Mouse (Mus musculus) kidney, embryonic 15.5 days (tissue): ENCODE data around the gene Col8a2. TPM values are rescaled to one million over a fixed set of nuclear protein-coding genes. Genes with fewer than 3 reads are reported as not detected.

ENCODE experiments used
- ATAC-seq: fragments of 200-750 bp; cut with Nextera tagmentation; replicated peaks from 2 replicates; pipeline ENCODE4 v1.8.0; 2017; ENCODE audit warnings: moderate TSS enrichment; ENCODE audit not compliant: low FRiP score
- H3K27ac ChIP-seq: fragments of 300-500 bp; sonication (generic); 2 replicates; pipeline ENCODE4 v1.5.1; 2015; ENCODE audit warnings: mild to moderate bottlenecking, inconsistent platforms
- H3K27me3 ChIP-seq: fragments of 300-500 bp; sonication (generic); 2 replicates; pipeline ENCODE4 v1.6.1; 2015; ENCODE audit warnings: inconsistent platforms
- H3K36me3 ChIP-seq: fragments of 300-500 bp; sonication (generic); 2 replicates; pipeline ENCODE4 v1.6.1; 2015; ENCODE audit warnings: inconsistent platforms
- H3K4me1 ChIP-seq: fragments of 300-500 bp; sonication (generic); 2 replicates; pipeline ENCODE4 v1.6.1; 2015; ENCODE audit warnings: inconsistent platforms
- H3K4me2 ChIP-seq: fragments of 300-500 bp; sonication (generic); 2 replicates; pipeline ENCODE4 v1.6.1; 2015; ENCODE audit warnings: moderate library complexity, mild to moderate bottlenecking, inconsistent platforms
- H3K4me3 ChIP-seq: fragments of 300-500 bp; sonication (generic); replicated peaks from 2 replicates; pipeline ENCODE4 v1.5.1; 2015; ENCODE audit warnings: mild to moderate bottlenecking, inconsistent platforms
- H3K9ac ChIP-seq: fragments of 300-500 bp; sonication (generic); 2 replicates; pipeline ENCODE4 v1.6.1; 2015; ENCODE audit warnings: mild to moderate bottlenecking, inconsistent platforms
- H3K9me3 ChIP-seq: fragments of 300-500 bp; sonication (generic); replicated peaks from 2 replicates; pipeline ENCODE4 v1.6.1; 2016; ENCODE audit warnings: inconsistent platforms
- WGBS: fragments of 180-500 bp; shearing (Covaris S2); methylation state at CpG from one replicate; pipeline ENCODE4 v1.1.7; 2015; ENCODE audit warnings: mixed read lengths; 5-methylcytosine and 5-hydroxymethylcytosine counted together
- polyA plus RNA-seq: library from polyadenylated mRNA; unstranded; fragments of >200 nt; fragmentation: Nextera tagmentation; extraction: Ambion mirVana; gene quantifications from 2 replicates; pipeline ENCODE4 v1.2.1, GENCODE M21; 2015

Col8a2 gene
- polyA plus RNA-seq, 1 experiment from 2014 or later, result 15.2 TPM

GRCm38 (mm10) chr4:126261675-126262074, 24.9 kb upstream of the Col8a2 start:
- Histone ChIP-seq H3K4me3 (peak overlapping the region; percentile 72; the same call in 1 of the 2 replicates), H3K9ac (no peak overlapping the region), H3K27me3 (no peaks in the 10 kb centered on the region), H3K27ac (peak overlapping the region; percentile 97), H3K9me3 (no peaks in the 10 kb centered on the region), H3K36me3 (no peaks in the 10 kb centered on the region), H3K4me1 (peaks cover 61% of the 10 kb centered on the region), H3K4me2 (peak overlapping the region; percentile 56)
- WGBS, result 40% methylated on average over 7 of the region's 7 CpGs
- no peak for ATAC-seq

GRCm38 (mm10) chr4:126262119-126262807, 24.3 kb upstream of the Col8a2 start, which contains the start of gene Trappc3:
Gene Trappc3, plus strand, starts transcription at chr4:126262325.
- peak within 1 kb of the TSS; percentile 81 for H3K4me2 ChIP-seq
- ATAC-seq, result peak; percentile 91
- H3K4me1 ChIP-seq, result peaks cover 55% of the 10 kb centered on the region
- H3K27ac ChIP-seq, result peak within 1 kb of the TSS; percentile 97
- peak within 1 kb of the TSS; percentile 72 for H3K4me3 ChIP-seq
- no peaks in the 10 kb centered on the region for H3K9me3 ChIP-seq
- H3K9ac ChIP-seq, result peak within 1 kb of the TSS; percentile 83
- WGBS, result under 1% methylated on average over 46 of the region's 46 CpGs
- H3K36me3 ChIP-seq, result no peaks in the 10 kb centered on the region
- H3K27me3 ChIP-seq, result no peaks in the 10 kb centered on the region

- 84% methylated on average over 3 of the region's 3 CpGs for WGBS
- Histone ChIP-seq H3K27ac (no peak overlapping the region), H3K27me3 (no peaks in the 10 kb centered on the region), H3K4me3 (no peak overlapping the region), H3K9ac (no peak overlapping the region), H3K4me2 (no peak overlapping the region), H3K9me3 (no peaks in the 10 kb centered on the region), H3K4me1 (no peaks in the 10 kb centered on the region), H3K36me3 (peaks cover 24% of the 10 kb centered on the region)
- ATAC-seq, result no peak
These were observed 17.3 kb upstream of the Col8a2 start for GRCm38 (mm10) chr4:126269292-126269691.

GRCm38 (mm10) chr4:126273753-126274152, 12.8 kb upstream of the Col8a2 start:
- no peak for ATAC-seq
- H3K4me1 ChIP-seq, result peaks cover 18% of the 10 kb centered on the region
- peaks cover 36% of the 10 kb centered on the region for H3K36me3 ChIP-seq
- WGBS, result 82% methylated on average over 13 of the region's 13 CpGs
- H3K9ac ChIP-seq, result no peak overlapping the region
- no peaks in the 10 kb centered on the region for H3K9me3 ChIP-seq
- no peak overlapping the region for H3K27ac ChIP-seq
- H3K4me2 ChIP-seq, result no peak overlapping the region
- H3K4me3 ChIP-seq, result no peak overlapping the region
- H3K27me3 ChIP-seq, result no peaks in the 10 kb centered on the region

GRCm38 (mm10) chr4:126275081-126275480, 11.5 kb upstream of the Col8a2 start:
- H3K4me1 ChIP-seq, result peaks cover 20% of the 10 kb centered on the region
- H3K27ac ChIP-seq, result peak overlapping the region; percentile 46; the same call in 1 of the 2 replicates
- peaks cover 36% of the 10 kb centered on the region for H3K36me3 ChIP-seq
- 88% methylated on average over 4 of the region's 4 CpGs for WGBS
- ATAC-seq, result no peak
- no peak overlapping the region for H3K4me3 ChIP-seq
- no peak overlapping the region for H3K4me2 ChIP-seq
- no peak overlapping the region for H3K9ac ChIP-seq
- H3K9me3 ChIP-seq, result no peaks in the 10 kb centered on the region
- H3K27me3 ChIP-seq, result no peaks in the 10 kb centered on the region

GRCm38 (mm10) chr4:126275681-126276131, 10.9 kb upstream of the Col8a2 start:
- Histone ChIP-seq H3K27me3 (no peaks in the 10 kb centered on the region), H3K4me1 (peaks cover 20% of the 10 kb centered on the region), H3K9me3 (no peaks in the 10 kb centered on the region), H3K4me3 (no peak overlapping the region), H3K36me3 (peaks cover 36% of the 10 kb centered on the region), H3K4me2 (no peak overlapping the region), H3K27ac (peak overlapping the region; percentile 46), H3K9ac (no peak overlapping the region)
- 40% methylated on average over 13 of the region's 13 CpGs for WGBS
- ATAC-seq, result peak; percentile 51; the same call in 1 of the 2 replicates

- peaks cover 20% of the 10 kb centered on the region for H3K4me1 ChIP-seq
- 9% methylated on average over 13 of the region's 13 CpGs for WGBS
- H3K4me2 ChIP-seq, result peak overlapping the region; percentile 36; the same call in 1 of the 2 replicates
- H3K27ac ChIP-seq, result peak overlapping the region; percentile 32; the same call in 1 of the 2 replicates
- peaks cover 25% of the 10 kb centered on the region for H3K36me3 ChIP-seq
- ATAC-seq, result peak; percentile 66
- H3K27me3 ChIP-seq, result no peaks in the 10 kb centered on the region
- H3K9me3 ChIP-seq, result no peaks in the 10 kb centered on the region
- H3K9ac ChIP-seq, result no peak overlapping the region; the same call in 1 of the 2 replicates
- H3K4me3 ChIP-seq, result 0 out of 2 replicates have a peak overlapping the region, but pooled peaks have one; percentile 2
These were observed 8.6 kb upstream of the Col8a2 start for GRCm38 (mm10) chr4:126277906-126278564.

GRCm38 (mm10) chr4:126278565-126278915, 8.1 kb upstream of the Col8a2 start:
- Histone ChIP-seq H3K4me2 (0 out of 2 replicates have a peak overlapping the region, but pooled peaks have one; percentile 36), H3K4me1 (peaks cover 20% of the 10 kb centered on the region), H3K9me3 (no peaks in the 10 kb centered on the region), H3K9ac (no peak overlapping the region; the same call in 1 of the 2 replicates), H3K36me3 (peaks cover 20% of the 10 kb centered on the region), H3K27me3 (0 out of 2 replicates have a peak, but pooled peaks cover 3% of the 10 kb centered on the region), H3K27ac (peak overlapping the region; percentile 32; the same call in 1 of the 2 replicates), H3K4me3 (no peak overlapping the region)
- no peak for ATAC-seq
- WGBS, result 25% methylated on average over 9 of the region's 9 CpGs

- Histone ChIP-seq H3K4me3 (no peak overlapping the region), H3K9me3 (no peaks in the 10 kb centered on the region), H3K36me3 (peaks cover 16% of the 10 kb centered on the region), H3K9ac (no peak overlapping the region), H3K27ac (0 out of 2 replicates have a peak overlapping the region, but pooled peaks have one; percentile 32), H3K27me3 (0 out of 2 replicates have a peak, but pooled peaks cover 6% of the 10 kb centered on the region), H3K4me1 (peaks cover 20% of the 10 kb centered on the region), H3K4me2 (no peak overlapping the region)
- no peak for ATAC-seq
- 45% methylated on average over 9 of the region's 9 CpGs for WGBS
These were observed 7.6 kb upstream of the Col8a2 start for GRCm38 (mm10) chr4:126278961-126279360.

- H3K36me3 ChIP-seq, result no peaks in the 10 kb centered on the region
- H3K27ac ChIP-seq, result no peak overlapping the region
- 74% methylated on average over 9 of the region's 9 CpGs for WGBS
- ATAC-seq, result no peak
- no peak overlapping the region for H3K4me2 ChIP-seq
- no peak overlapping the region for H3K9ac ChIP-seq
- peaks cover 28% of the 10 kb centered on the region for H3K27me3 ChIP-seq
- no peaks in the 10 kb centered on the region for H3K9me3 ChIP-seq
- peaks cover 20% of the 10 kb centered on the region for H3K4me1 ChIP-seq
- no peak overlapping the region for H3K4me3 ChIP-seq
These were observed 4.9 kb upstream of the Col8a2 start for GRCm38 (mm10) chr4:126281706-126282105.

- Histone ChIP-seq H3K4me3 (no peak overlapping the region), H3K27ac (no peak overlapping the region), H3K9ac (no peak overlapping the region), H3K9me3 (no peaks in the 10 kb centered on the region), H3K36me3 (no peaks in the 10 kb centered on the region), H3K27me3 (peaks cover 47% of the 10 kb centered on the region), H3K4me1 (peaks cover 29% of the 10 kb centered on the region), H3K4me2 (no peak overlapping the region)
- 89% methylated on average over 8 of the region's 8 CpGs for WGBS
- ATAC-seq, result no peak
These were observed 3.0 kb upstream of the Col8a2 start for GRCm38 (mm10) chr4:126283582-126283981.
